Mouse (Mus musculus) layer of hippocampus, adult 2 months (tissue): ENCODE results near the gene Ambp. TPM values are rescaled to one million over a fixed set of nuclear protein-coding genes. Genes with fewer than 3 reads are reported as not detected.

Experiments
- DNase-seq, 2 experiments: peaks; one replicate each; pipeline ENCODE4 v3.0.0; 2022; ENCODE audit warnings: low spot score in 2 of 2
- H3K27ac ChIP-seq: fragments of 200-600 bp; 2 replicates; pipeline ENCODE4 v1.8.1; 2022
- H3K4me3 ChIP-seq: fragments of 200-600 bp; 2 replicates; pipeline ENCODE4 v1.8.1; 2022; ENCODE audit warnings: mild to moderate bottlenecking
- CTCF ChIP-seq: fragments of 200-600 bp; conservative IDR thresholded peaks from 2 replicates; pipeline ENCODE4 v1.8.1; 2022; ENCODE audit warnings: antibody characterized with exemption, mild to moderate bottlenecking, moderate library complexity
- total RNA-seq, 2 experiments: library from RNA; stranded (reverse); gene quantifications; 2 replicates each; pipeline ENCODE4 v1.2.3; 2021

Gene Ambp
- total RNA-seq, 2 experiments from 2014 or later = not detected

- DNase-seq = no peak
- TF ChIP-seq CTCF = no peak
- Histone ChIP-seq H3K27ac (no peak overlapping the region), H3K4me3 (no peak overlapping the region)
These were observed 2.4 kb upstream of the Ambp start for GRCm38 (mm10) chr4:63156726-63157634.

DNA sequence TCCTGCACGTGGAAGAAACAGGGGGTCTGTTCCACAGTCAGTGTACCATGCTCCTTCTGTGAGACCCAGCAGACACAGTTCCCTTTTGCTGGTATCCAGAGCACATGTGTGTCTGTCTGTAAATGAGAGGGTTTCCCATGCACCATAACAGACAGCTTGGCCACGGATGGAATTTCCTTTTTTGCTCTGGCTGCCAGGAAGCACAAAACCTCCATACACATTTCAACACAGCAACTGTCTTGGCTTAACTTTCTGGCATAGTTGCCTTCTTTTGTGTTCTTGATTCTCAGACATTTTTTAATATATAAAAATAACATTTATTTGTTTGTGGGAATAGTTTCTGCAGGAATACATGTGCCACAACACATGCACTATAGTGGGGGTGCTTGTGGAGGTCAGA, 997 bp upstream of the Ambp start:
- Histone ChIP-seq H3K27ac (no peak overlapping the region), H3K4me3 (no peak overlapping the region)
- no peak for DNase-seq
- TF ChIP-seq CTCF = no peak

DNA sequence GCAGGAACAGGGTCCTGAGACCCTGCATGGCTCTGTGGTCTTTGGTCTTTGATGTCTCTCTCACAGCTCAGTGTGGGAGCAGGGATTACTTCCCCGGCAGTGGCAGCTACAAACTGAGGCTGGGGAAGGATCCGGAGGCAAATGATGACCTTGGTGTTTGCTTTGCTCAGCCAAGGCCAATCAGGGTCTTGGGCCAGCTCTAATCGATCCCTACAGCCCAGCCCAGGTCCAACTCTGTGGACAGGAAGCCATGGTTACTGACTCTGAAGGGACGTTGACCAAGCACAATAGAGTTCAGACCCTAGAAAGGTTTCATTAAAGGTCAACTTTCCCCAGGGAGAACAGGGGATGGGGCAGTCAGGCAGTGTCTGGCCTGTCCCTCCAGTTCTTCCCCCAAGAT, 571 bp downstream of the Ambp start:
- DNase-seq = no peak
- H3K27ac ChIP-seq = no peak overlapping the region
- H3K4me3 ChIP-seq = no peak overlapping the region
- TF ChIP-seq CTCF = no peak

DNA sequence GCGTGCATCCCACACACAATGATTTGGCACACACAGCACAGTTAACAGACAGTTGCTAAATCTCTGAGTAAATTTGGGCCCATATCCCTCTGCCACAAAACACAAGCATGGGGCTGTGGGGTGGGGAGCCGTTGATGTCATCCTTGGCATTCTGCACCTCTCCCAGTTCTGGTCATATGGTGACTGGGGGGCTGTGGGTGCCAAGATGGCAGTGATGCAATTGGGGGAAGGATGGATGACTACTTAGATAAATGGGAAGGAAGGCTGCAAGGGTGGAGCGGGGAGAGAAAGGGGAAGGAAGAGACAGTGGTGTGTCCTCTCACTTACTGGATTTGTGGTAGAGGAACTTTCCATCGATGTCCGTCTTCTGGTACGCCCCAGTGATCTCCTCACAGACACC, 3.5 kb downstream of the Ambp start:
- Histone ChIP-seq H3K4me3 (no peak overlapping the region), H3K27ac (no peak overlapping the region)
- DNase-seq = peak in 1 of 2 experiments; percentile 13
- TF ChIP-seq CTCF = no peak

- TF ChIP-seq CTCF = peak; percentile 35
- no peak overlapping the region for H3K27ac ChIP-seq
- H3K4me3 ChIP-seq = no peak overlapping the region
- no peak for DNase-seq
These were observed 7.3 kb downstream of the Ambp start for GRCm38 (mm10) chr4:63147268-63147667.

DNA sequence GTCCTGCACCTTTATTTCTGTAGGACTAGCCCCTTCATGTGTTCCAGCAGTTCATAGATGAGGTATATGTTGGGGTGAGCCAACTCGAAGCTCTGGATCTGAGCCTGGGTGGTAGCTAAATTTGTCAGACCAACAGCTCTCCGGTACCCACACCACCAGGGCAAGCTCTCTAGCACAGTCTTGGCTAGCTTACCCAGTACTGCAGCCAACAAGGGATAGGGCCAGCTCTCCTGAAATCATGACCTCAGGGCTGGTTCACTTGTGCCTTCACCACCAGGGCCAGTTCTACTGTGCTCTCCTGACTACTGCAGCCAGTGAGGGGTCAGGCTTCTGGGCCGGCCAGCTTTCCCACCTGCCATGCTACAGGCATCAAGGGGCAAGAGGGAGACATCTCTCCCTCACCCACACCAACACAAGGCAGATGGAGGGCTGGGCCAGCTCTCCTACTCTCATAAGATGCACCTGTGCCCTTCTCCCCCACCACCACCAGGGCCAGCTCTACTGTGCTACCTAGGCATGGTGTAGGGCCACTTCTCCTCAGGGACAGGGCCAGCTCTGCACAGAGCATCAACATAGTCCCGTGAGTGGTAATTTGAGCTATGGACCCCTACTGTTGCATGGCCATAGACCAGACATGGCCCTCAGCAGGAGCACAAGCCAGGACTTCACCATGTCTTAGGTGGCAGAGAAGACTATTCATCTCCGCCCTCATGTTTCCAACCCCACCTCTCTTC, 24.5 kb downstream of the Ambp start:
- no peak for TF ChIP-seq CTCF
- DNase-seq = no peak
- Histone ChIP-seq H3K4me3 (no peak overlapping the region), H3K27ac (no peak overlapping the region)

DNA sequence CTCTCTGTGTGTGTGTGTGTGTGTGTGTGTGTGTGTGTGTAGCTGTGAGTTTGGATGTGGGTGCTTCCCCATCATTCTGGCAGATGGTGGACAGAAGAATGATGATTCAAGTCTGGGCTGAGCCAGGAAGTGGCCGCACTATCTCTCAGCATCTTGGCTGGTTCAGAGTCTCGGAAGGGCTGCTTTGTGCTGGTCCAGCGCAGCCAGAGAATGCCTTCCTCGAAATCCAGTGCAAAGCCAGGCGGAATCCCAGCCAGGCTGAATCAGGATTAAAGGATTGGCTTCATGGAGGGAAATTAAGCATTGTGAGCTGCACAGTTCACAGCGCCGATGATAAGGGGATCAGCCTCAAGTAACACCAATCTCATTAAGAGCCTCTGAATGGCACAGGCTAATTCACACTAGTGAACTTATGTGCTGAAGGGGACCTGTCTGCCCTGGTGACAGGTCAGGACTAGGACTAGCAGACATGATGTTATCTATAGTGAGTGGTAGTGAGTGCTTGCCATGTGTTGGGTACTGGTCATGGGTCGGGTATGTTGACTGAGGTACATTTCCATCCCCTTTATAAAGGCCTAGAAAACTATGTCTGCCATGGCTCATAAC, 29.6 kb downstream of the Ambp start:
- TF ChIP-seq CTCF = no peak
- H3K4me3 ChIP-seq = no peak overlapping the region
- peak in 1 of 2 experiments; percentile 3 for DNase-seq
- H3K27ac ChIP-seq = no peak overlapping the region

DNA sequence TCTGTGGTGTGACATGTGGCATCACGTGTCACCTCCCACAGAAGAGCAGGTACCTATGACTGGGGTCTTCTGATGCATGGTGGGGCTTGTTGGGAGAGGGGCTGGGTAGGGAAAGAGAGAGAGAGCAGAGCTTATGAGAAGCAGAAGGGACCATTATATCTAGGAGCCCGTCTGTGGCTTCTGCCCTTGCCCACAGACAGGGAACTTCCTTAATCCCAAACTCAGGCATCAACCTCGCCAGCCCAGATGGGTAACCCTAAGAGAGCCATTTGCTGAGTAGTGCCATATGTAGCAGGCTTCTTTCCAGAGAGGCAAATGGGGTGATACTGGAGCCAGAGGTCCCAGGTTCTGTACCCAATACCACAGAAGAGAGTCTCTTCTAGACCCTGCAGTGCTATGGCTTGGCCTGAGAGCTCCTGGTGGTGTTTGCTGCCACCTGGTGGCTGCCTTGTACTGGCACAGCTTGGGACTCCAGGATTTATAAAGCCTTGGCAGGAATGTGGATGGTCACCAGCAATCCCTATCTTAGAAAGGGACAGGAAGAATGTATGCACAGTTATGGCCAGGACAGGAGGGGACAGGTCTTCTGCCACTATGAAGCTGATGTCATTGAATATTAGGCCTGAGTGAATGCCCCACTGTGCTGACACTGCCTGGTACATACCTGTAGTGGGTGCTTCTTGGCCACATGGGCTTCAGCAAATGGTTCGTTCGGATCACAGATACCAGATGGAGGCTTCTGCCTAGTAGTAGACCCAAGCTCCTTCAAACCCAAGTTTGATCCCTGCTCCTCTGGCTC, 35.8 kb downstream of the Ambp start:
- peak; percentile 99 for TF ChIP-seq CTCF
- no peak overlapping the region for H3K27ac ChIP-seq
- DNase-seq = peak; percentile 71 to 84
- H3K4me3 ChIP-seq = no peak overlapping the region

DNA sequence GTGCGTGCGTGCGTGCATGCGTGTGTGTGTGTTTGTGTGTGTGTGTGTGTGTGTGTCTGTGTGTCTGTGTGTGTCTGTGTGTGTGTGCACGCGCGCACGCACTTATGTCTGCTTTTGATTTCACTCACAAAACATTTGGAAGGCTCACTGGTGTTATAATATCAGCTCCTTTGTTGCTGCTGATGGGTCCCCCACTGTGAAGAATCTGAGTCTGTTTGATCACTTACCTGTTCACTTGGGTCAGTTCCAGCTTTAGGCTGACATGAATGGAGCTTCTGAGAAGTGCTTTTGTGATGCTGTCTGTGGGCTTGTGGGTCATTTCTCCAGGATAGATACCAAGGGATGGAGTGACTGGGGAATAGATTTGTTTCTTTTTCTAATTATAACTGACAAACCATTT, 48.9 kb downstream of the Ambp start:
- TF ChIP-seq CTCF = no peak
- DNase-seq = no peak
- Histone ChIP-seq H3K27ac (no peak overlapping the region), H3K4me3 (no peak overlapping the region)

DNA sequence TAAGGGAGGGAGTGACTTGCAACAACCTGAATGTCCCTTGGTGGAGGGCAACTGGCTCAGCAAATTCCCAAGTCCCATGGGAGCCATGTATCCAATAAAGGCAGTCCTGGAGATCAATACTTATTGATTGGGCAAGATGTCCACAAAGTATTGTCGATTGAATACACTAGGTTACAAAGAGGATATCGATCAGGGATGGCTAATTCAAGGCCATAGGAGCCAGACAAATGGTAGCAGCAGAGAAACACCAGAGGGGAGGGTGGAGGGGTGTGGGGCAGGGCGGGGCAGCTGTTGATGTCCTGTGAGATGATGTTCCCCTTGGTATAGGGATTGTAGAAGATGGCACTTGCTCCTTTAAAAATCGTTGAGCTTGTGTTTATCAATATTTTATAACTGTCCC, 52.6 kb downstream of the Ambp start:
- no peak for TF ChIP-seq CTCF
- Histone ChIP-seq H3K27ac (no peak overlapping the region), H3K4me3 (no peak overlapping the region)
- DNase-seq = no peak

DNA sequence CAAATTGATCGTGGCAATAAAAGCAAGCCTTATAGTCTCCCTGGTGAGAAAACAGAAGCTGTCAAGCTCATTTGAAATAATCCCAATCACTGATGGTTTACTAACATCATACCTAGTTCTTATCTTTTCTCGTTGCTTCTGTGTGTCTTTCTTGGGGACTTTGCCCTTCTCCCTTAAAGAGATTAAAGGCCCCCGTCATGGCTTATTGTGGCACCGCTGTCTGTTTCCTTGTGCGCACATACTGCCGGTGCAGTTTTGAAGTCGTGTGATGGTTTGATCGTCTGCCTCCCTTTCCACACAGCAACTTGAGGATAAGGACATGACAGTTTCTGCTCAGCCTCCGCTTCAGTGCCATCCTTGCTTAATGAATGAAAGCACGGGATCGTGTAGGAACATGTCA, 54.1 kb downstream of the Ambp start:
- DNase-seq = no peak
- no peak overlapping the region for H3K4me3 ChIP-seq
- no peak for TF ChIP-seq CTCF
- no peak overlapping the region for H3K27ac ChIP-seq

DNA sequence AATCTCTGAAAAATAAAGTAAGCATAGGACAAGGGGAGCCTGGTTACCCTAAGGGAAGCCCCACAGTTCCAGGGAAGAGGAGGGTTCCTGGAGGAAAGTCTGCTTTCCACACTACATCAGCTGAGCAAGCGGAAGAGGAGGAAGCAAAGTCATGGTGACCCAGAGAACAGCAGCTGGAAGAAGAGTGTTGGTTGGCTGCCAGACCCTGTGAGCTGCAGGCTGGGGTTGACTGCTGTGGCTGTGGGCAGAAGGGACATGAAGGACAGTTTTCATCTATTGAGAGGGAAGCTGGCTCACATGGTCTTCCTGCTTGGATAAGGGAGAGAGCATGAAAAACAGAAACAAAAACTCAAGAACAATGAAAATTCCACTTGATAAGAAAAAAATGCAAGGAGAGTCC, 57.0 kb downstream of the Ambp start:
- DNase-seq = no peak
- no peak overlapping the region for H3K27ac ChIP-seq

More for the DNA sequence above, 57.0 kb downstream of the Ambp start:
- H3K4me3 ChIP-seq = no peak overlapping the region
- no peak for TF ChIP-seq CTCF

Other genes starting within 250 kb of the Ambp start
- 1 to 10 TPM; 3.6 to 6.1 TPM for gene Zfp618, start 189.2 kb downstream of the Ambp start, total RNA-seq
- gene Kif12, start 17.3 kb upstream of the Ambp start, total RNA-seq = not detected
- 1 to 10 TPM; 4.1 to 5.1 TPM for gene Col27a1, start 59.2 kb upstream of the Ambp start, total RNA-seq
- not detected for gene Orm1, start 189.8 kb upstream of the Ambp start, total RNA-seq
- not detected for gene Orm3, start 201.4 kb upstream of the Ambp start, total RNA-seq
- gene Orm2, start 207.7 kb upstream of the Ambp start, total RNA-seq = not detected
- gene Akna, start 248.6 kb upstream of the Ambp start, total RNA-seq = 1 to 10 TPM; 3.5 to 3.8 TPM